Mouse (Mus musculus) E14TG2a.4 (cell line): ENCODE measurements at regions not wholly inside any gene's neighbourhood (a gene's known extent, or its start where the extent isn't known, plus 50 kb on each side); places are given as distances from the start of the nearest gene placed in this dataset.
A peak's percentile ranks its signal among the peaks of the same experiment; 100 is the strongest.

ENCODE experiments used
- H3K27me3 ChIP-seq: 2 replicates; pipeline ENCODE4 v1.6.1; 2014; ENCODE audit warnings: low read length, control low read depth; ENCODE audit not compliant: insufficient read depth
- H3K36me3 ChIP-seq: 2 replicates; pipeline ENCODE4 v1.6.1; 2014; ENCODE audit warnings: low read length, control low read depth; ENCODE audit not compliant: insufficient read depth
- H3K4me1 ChIP-seq: replicated peaks from 2 replicates; pipeline ENCODE4 v1.6.1; 2014; ENCODE audit warnings: low read depth, low read length, control low read depth
- H3K4me3 ChIP-seq: replicated peaks from 2 replicates; pipeline ENCODE4 v1.5.1; 2014; ENCODE audit warnings: mild to moderate bottlenecking, low read length
- H3K9me3 ChIP-seq: 2 replicates; pipeline ENCODE4 v1.6.1; 2014; ENCODE audit warnings: low read length, control low read depth
- CTCF ChIP-seq: conservative IDR thresholded peaks from 2 replicates; pipeline ENCODE4 v1.5.1; 2014; ENCODE audit warnings: low read length
- NANOG ChIP-seq: IDR thresholded peaks from 2 replicates; pipeline ENCODE4 v1.6.1; 2014; ENCODE audit warnings: borderline replicate concordance, low read length, mixed read lengths
- POU5F1 ChIP-seq: IDR thresholded peaks from 2 replicates; pipeline ENCODE4 v1.6.1; 2014; ENCODE audit warnings: low read length, borderline replicate concordance

GRCm38 (mm10) chr7:35859601-35860000 lies 56.8 kb upstream of the Zfp507 start:
- no peaks in the 10 kb centered on the region for H3K9me3 ChIP-seq

GRCm38 (mm10) chr7:35857693-35858092 lies 54.9 kb upstream of the Zfp507 start:
- Histone ChIP-seq H3K36me3 (no peaks in the 10 kb centered on the region), H3K27me3 (no peaks in the 10 kb centered on the region), H3K9me3 (no peaks in the 10 kb centered on the region), H3K4me1 (no peaks in the 10 kb centered on the region), H3K4me3 (no peak overlapping the region)
- TF ChIP-seq POU5F1 (no peak), CTCF (no peak), NANOG (no peak)

More at GRCm38 (mm10) chr7:35859601-35860000, 56.8 kb upstream of the Zfp507 start:
- H3K4me3 ChIP-seq, result no peak overlapping the region
- no peak for TF ChIP-seq NANOG
- TF ChIP-seq CTCF, result peak; percentile 79
- TF ChIP-seq POU5F1, result no peak
- H3K36me3 ChIP-seq, result no peaks in the 10 kb centered on the region
- H3K4me1 ChIP-seq, result no peaks in the 10 kb centered on the region
- no peaks in the 10 kb centered on the region for H3K27me3 ChIP-seq
